Mouse (Mus musculus): ENCODE data around the gene Hbb-bs. TPM values are rescaled to one million over a fixed set of nuclear protein-coding genes. Genes with fewer than 3 reads are reported as not detected.
"Not testable (repeated sequence)": the region's sequence is repeated elsewhere in the genome, so short reads cannot be mapped to it uniquely, and the experiment has no call there.

Gene Hbb-bs
- total and polyA plus RNA-seq, 2 experiments from 2014 or later, result 757 to 815 TPM

DNA sequence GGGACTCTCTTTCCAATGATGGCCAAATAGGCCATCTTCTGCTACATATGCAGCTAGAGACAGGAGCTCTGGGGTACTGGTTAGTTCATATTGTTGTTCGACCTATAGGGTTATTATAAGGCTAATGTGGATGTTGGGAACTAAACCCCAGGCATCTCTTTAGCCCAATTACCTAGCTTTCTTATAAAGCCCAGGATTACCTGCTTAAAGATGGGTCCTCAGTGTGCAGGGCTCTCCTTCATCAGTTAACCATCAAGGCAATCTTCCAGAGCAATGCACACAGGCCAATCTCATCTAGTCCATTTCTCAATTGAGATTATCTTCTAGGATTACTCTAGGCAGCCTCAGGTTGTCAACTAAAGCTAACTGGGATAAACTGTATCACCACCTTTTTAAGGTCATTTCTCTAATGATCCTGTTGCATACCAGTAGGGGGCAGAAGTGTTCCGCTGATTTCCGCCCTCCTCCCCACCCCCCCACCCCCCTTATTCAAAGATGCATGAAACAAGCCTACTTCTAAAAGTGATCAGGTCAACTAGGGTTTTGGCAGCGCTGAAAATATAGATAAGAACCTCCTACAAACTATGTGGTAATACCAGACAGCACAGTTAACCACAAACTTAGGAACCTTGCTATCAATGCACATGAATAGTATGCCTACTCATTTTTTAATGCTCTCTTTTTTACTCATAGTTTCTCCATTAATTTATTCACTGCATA lies 35.1 kb downstream of the Hbb-bs start:
- Histone ChIP-seq H3K27ac (ENCODE audit: low read depth, low read length) (no peak overlapping the region), H3K9ac (no peak overlapping the region), H3K4me2 (ENCODE audit: low read depth) (no peak overlapping the region), H3K4me1 (ENCODE audit: insufficient read depth) (no peaks in the 10 kb centered on the region), H3K36me3 (ENCODE audit: insufficient read depth) (no peaks in the 10 kb centered on the region), H3K27me3 (ENCODE audit: insufficient read depth, low read length) (no peaks in the 10 kb centered on the region), H3K4me3 (ENCODE audit: low read depth, low read length) (no peak overlapping the region), H3K9me3 (ENCODE audit: low read length) (no peaks in the 10 kb centered on the region)
- TF ChIP-seq CTCF (IDR thresholded peaks at IDR 0.05; ENCODE audit: low read depth), result no peak
- 22% methylated on average over 4 of the region's 4 CpGs for WGBS
- DNase-seq, result no peak
- no peak for ATAC-seq

DNA sequence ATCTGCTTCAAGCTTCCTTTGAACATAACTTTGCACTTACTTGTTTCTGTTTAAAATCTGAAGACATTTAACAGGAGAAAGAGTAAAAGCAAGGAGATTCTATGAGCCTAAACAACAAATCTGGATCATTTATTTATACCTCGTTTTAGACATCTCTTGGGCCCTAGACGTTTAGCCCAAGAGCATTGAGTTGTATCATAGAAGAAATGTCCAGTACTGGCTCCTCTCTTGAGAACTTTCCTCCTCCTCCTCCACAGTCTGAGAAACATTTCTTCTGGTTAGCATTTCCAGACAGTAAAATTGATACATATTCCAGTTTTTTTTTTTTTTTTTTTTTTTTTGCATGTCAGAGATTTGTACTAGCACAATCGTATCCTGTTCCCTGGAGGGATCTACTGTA lies 36.2 kb downstream of the Hbb-bs start, which contains the start of gene Olfr67:
Gene Olfr67 (minus strand): TSS at position 101 of the 400 bp plus-strand sequence.
- TF ChIP-seq CTCF (IDR thresholded peaks at IDR 0.05; ENCODE audit: low read depth), result no peak
- ATAC-seq (no peak), DNase-seq (no peak)
- no peaks in the 10 kb centered on the region for H3K36me3 ChIP-seq (ENCODE audit: insufficient read depth)
- H3K4me3 ChIP-seq (ENCODE audit: low read depth, low read length), result no peak within 1 kb of the TSS
- WGBS, result 78% methylated on average over 3 of the region's 3 CpGs
- no peak within 1 kb of the TSS for H3K9ac ChIP-seq
- no peaks in the 10 kb centered on the region for H3K27me3 ChIP-seq (ENCODE audit: insufficient read depth, low read length)
- no peaks in the 10 kb centered on the region for H3K4me1 ChIP-seq (ENCODE audit: insufficient read depth)
- no peak within 1 kb of the TSS for H3K4me2 ChIP-seq (ENCODE audit: low read depth)
- H3K27ac ChIP-seq (ENCODE audit: low read depth, low read length), result no peak within 1 kb of the TSS
- H3K9me3 ChIP-seq (ENCODE audit: low read length), result no peaks in the 10 kb centered on the region

DNA sequence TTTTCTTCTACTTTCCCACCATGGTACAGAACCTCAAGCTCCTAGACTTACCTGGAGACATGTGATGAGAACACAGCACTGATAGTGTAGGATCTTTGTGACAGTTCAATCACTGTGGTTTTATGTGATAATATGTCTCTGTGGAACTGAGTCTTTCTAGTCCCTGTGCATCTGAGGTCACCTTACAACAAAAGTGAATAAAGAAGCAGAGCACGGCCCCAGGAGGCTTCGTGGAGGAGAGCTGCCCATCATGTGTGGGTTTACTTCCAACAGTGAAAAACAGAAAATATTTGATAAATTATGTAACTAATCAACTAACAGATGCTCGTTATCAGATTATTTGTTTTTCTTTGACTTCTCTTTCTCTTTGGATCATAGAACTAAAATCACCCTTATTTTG lies 48.3 kb downstream of the Hbb-bs start, which contains the start of gene Olfr68:
Gene Olfr68 (minus strand): TSS at position 101 of the 400 bp plus-strand sequence.
- 76% methylated on average over 3 of the region's 3 CpGs for WGBS
- Histone ChIP-seq H3K9ac (no peak within 1 kb of the TSS), H3K9me3 (ENCODE audit: low read length) (no peaks in the 10 kb centered on the region), H3K27ac (ENCODE audit: low read depth, low read length) (no peak within 1 kb of the TSS), H3K4me1 (ENCODE audit: insufficient read depth) (no peaks in the 10 kb centered on the region), H3K4me2 (ENCODE audit: low read depth) (no peak within 1 kb of the TSS), H3K27me3 (ENCODE audit: insufficient read depth, low read length) (no peaks in the 10 kb centered on the region), H3K4me3 (ENCODE audit: low read depth, low read length) (no peak within 1 kb of the TSS), H3K36me3 (ENCODE audit: insufficient read depth) (no peaks in the 10 kb centered on the region)
- no peak for ATAC-seq
- DNase-seq, result no peak
- no peak for TF ChIP-seq CTCF (IDR thresholded peaks at IDR 0.05; ENCODE audit: low read depth)

DNA sequence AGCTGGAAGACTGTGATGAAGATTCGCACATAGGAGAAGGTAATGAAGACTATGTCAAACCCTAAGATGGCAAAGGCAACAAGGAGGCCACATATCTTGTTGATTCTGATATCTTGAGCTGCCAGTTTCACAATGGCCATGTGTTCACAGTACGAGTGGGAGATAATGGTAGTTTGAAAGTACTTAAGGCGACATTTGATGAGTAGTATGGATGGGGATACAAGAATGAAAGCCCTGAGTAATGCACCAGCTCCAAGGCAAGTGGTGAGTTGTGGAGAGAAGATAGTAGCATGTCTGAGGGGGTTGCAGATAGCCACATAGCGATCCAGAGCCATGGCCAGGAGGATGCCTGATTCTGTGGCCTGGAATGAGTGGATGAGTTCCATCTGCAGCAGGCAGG lies 50.2 kb downstream of the Hbb-bs start:
- H3K9me3 ChIP-seq (ENCODE audit: low read length); H3K36me3 ChIP-seq (ENCODE audit: insufficient read depth); DNase-seq; H3K9ac ChIP-seq; H3K4me2 ChIP-seq (ENCODE audit: low read depth); H3K27me3 ChIP-seq (ENCODE audit: insufficient read depth, low read length); ATAC-seq; H3K27ac ChIP-seq (ENCODE audit: low read depth, low read length); H3K4me3 ChIP-seq (ENCODE audit: low read depth, low read length); H3K4me1 ChIP-seq (ENCODE audit: insufficient read depth): not testable (repeated sequence)
- WGBS, result 94% methylated on average over 3 of the region's 4 CpGs

Other genes starting within 250 kb of the Hbb-bs start
Only the 30 nearest of the 32 such genes appear.
- not detected in 2 replicates for gene Olfr619, start 227.5 kb downstream of the Hbb-bs start, total RNA-seq (2014; rRNA removed)
- not detected in 2 replicates for gene Olfr619, start 227.5 kb downstream of the Hbb-bs start, polyA plus RNA-seq (2015; fragmentation: Nextera tagmentation; extraction: Ambion mirVana)
- gene Olfr620, start 215.6 kb downstream of the Hbb-bs start, total RNA-seq (2014; rRNA removed), result not detected in 2 replicates
- gene Olfr620, start 215.6 kb downstream of the Hbb-bs start, polyA plus RNA-seq (2015; fragmentation: Nextera tagmentation; extraction: Ambion mirVana), result not detected in 2 replicates
- gene Olfr622, start 185.4 kb downstream of the Hbb-bs start, total RNA-seq (2014; rRNA removed), result not detected in 2 replicates
- gene Olfr622, start 185.4 kb downstream of the Hbb-bs start, polyA plus RNA-seq (2015; fragmentation: Nextera tagmentation; extraction: Ambion mirVana), result not detected in 2 replicates
- not detected in 2 replicates for gene Olfr623, start 164.4 kb downstream of the Hbb-bs start, total RNA-seq (2014; rRNA removed)
- gene Olfr623, start 164.4 kb downstream of the Hbb-bs start, polyA plus RNA-seq (2015; fragmentation: Nextera tagmentation; extraction: Ambion mirVana), result not detected in 2 replicates
- gene Olfr624, start 156.9 kb downstream of the Hbb-bs start, total RNA-seq (2014; rRNA removed), result not detected in 2 replicates
- not detected in 2 replicates for gene Olfr624, start 156.9 kb downstream of the Hbb-bs start, polyA plus RNA-seq (2015; fragmentation: Nextera tagmentation; extraction: Ambion mirVana)
- gene Olfr625-ps1, start 145.4 kb downstream of the Hbb-bs start, total RNA-seq (2014; rRNA removed), result not detected in 2 replicates
- gene Olfr625-ps1, start 145.4 kb downstream of the Hbb-bs start, polyA plus RNA-seq (2015; fragmentation: Nextera tagmentation; extraction: Ambion mirVana), result not detected in 2 replicates
- not detected in 2 replicates for gene Olfr243, start 113.4 kb downstream of the Hbb-bs start, total RNA-seq (2014; rRNA removed)
- gene Olfr243, start 113.4 kb downstream of the Hbb-bs start, polyA plus RNA-seq (2015; fragmentation: Nextera tagmentation; extraction: Ambion mirVana), result not detected in 2 replicates
- not detected in 2 replicates for gene Olfr628, start 97.7 kb downstream of the Hbb-bs start, total RNA-seq (2014; rRNA removed)
- gene Olfr628, start 97.7 kb downstream of the Hbb-bs start, polyA plus RNA-seq (2015; fragmentation: Nextera tagmentation; extraction: Ambion mirVana), result not detected in 2 replicates
- not detected in 2 replicates for gene Olfr629, start 83.2 kb downstream of the Hbb-bs start, total RNA-seq (2014; rRNA removed)
- not detected in 2 replicates for gene Olfr629, start 83.2 kb downstream of the Hbb-bs start, polyA plus RNA-seq (2015; fragmentation: Nextera tagmentation; extraction: Ambion mirVana)
- gene Olfr630, start 70.8 kb downstream of the Hbb-bs start, total RNA-seq (2014; rRNA removed), result not detected in 2 replicates
- gene Olfr630, start 70.8 kb downstream of the Hbb-bs start, polyA plus RNA-seq (2015; fragmentation: Nextera tagmentation; extraction: Ambion mirVana), result not detected in 2 replicates
- gene Olfr69, start 56.5 kb downstream of the Hbb-bs start, total RNA-seq (2014; rRNA removed), result not detected in 2 replicates
- gene Olfr69, start 56.5 kb downstream of the Hbb-bs start, polyA plus RNA-seq (2015; fragmentation: Nextera tagmentation; extraction: Ambion mirVana), result not detected in 2 replicates
- gene Olfr68, start 48.4 kb downstream of the Hbb-bs start, total RNA-seq (2014; rRNA removed), result not detected in 2 replicates
- gene Olfr68, start 48.4 kb downstream of the Hbb-bs start, polyA plus RNA-seq (2015; fragmentation: Nextera tagmentation; extraction: Ambion mirVana), result not detected in 2 replicates
- gene Olfr67, start 36.3 kb downstream of the Hbb-bs start, total RNA-seq (2014; rRNA removed), result not detected in 2 replicates
- not detected in 2 replicates for gene Olfr67, start 36.3 kb downstream of the Hbb-bs start, polyA plus RNA-seq (2015; fragmentation: Nextera tagmentation; extraction: Ambion mirVana)
- gene Hbb-bt, start 14.1 kb downstream of the Hbb-bs start, total RNA-seq (2014; rRNA removed), result 105 and 224 TPM in 2 replicates
- gene Hbb-bt, start 14.1 kb downstream of the Hbb-bs start, polyA plus RNA-seq (2015; fragmentation: Nextera tagmentation; extraction: Ambion mirVana), result 190 and 259 TPM in 2 replicates
- not detected in 2 replicates for gene Hbb-bh2, start 12.4 kb upstream of the Hbb-bs start, total RNA-seq (2014; rRNA removed)
- gene Hbb-bh2, start 12.4 kb upstream of the Hbb-bs start, polyA plus RNA-seq (2015; fragmentation: Nextera tagmentation; extraction: Ambion mirVana), result not detected in 2 replicates
- not detected in 2 replicates for gene Hbb-bh1, start 15.1 kb upstream of the Hbb-bs start, total RNA-seq (2014; rRNA removed)
- not detected in 2 replicates for gene Hbb-bh1, start 15.1 kb upstream of the Hbb-bs start, polyA plus RNA-seq (2015; fragmentation: Nextera tagmentation; extraction: Ambion mirVana)
- gene Hbb-y, start 25.1 kb upstream of the Hbb-bs start, total RNA-seq (2014; rRNA removed), result 1.0 TPM in 1 of 2 replicates, not detected in the other
- 0.87 and 1.3 TPM in 2 replicates for gene Hbb-y, start 25.1 kb upstream of the Hbb-bs start, polyA plus RNA-seq (2015; fragmentation: Nextera tagmentation; extraction: Ambion mirVana)
- gene Olfr66, start 58.2 kb upstream of the Hbb-bs start, total RNA-seq (2014; rRNA removed), result not detected in 2 replicates
- gene Olfr66, start 58.2 kb upstream of the Hbb-bs start, polyA plus RNA-seq (2015; fragmentation: Nextera tagmentation; extraction: Ambion mirVana), result not detected in 2 replicates
- gene Olfr64, start 66.4 kb upstream of the Hbb-bs start, total RNA-seq (2014; rRNA removed), result not detected in 2 replicates
- gene Olfr64, start 66.4 kb upstream of the Hbb-bs start, polyA plus RNA-seq (2015; fragmentation: Nextera tagmentation; extraction: Ambion mirVana), result not detected in 2 replicates
- gene Olfr65, start 75.4 kb upstream of the Hbb-bs start, total RNA-seq (2014; rRNA removed), result not detected in 2 replicates
- gene Olfr65, start 75.4 kb upstream of the Hbb-bs start, polyA plus RNA-seq (2015; fragmentation: Nextera tagmentation; extraction: Ambion mirVana), result not detected in 2 replicates
- not detected in 2 replicates for gene Olfr631, start 100.7 kb upstream of the Hbb-bs start, total RNA-seq (2014; rRNA removed)
- gene Olfr631, start 100.7 kb upstream of the Hbb-bs start, polyA plus RNA-seq (2015; fragmentation: Nextera tagmentation; extraction: Ambion mirVana), result not detected in 2 replicates
- not detected in 2 replicates for gene Olfr632, start 106.3 kb upstream of the Hbb-bs start, total RNA-seq (2014; rRNA removed)
- not detected in 2 replicates for gene Olfr632, start 106.3 kb upstream of the Hbb-bs start, polyA plus RNA-seq (2015; fragmentation: Nextera tagmentation; extraction: Ambion mirVana)
- gene Olfr633, start 116.3 kb upstream of the Hbb-bs start, total RNA-seq (2014; rRNA removed), result not detected in 2 replicates
- gene Olfr633, start 116.3 kb upstream of the Hbb-bs start, polyA plus RNA-seq (2015; fragmentation: Nextera tagmentation; extraction: Ambion mirVana), result not detected in 2 replicates
- not detected in 2 replicates for gene Olfr635, start 143.1 kb upstream of the Hbb-bs start, total RNA-seq (2014; rRNA removed)
- not detected in 2 replicates for gene Olfr635, start 143.1 kb upstream of the Hbb-bs start, polyA plus RNA-seq (2015; fragmentation: Nextera tagmentation; extraction: Ambion mirVana)
- gene Olfr638, start 170.7 kb upstream of the Hbb-bs start, total RNA-seq (2014; rRNA removed), result not detected in 2 replicates
- not detected in 2 replicates for gene Olfr638, start 170.7 kb upstream of the Hbb-bs start, polyA plus RNA-seq (2015; fragmentation: Nextera tagmentation; extraction: Ambion mirVana)
- gene Olfr639, start 189.2 kb upstream of the Hbb-bs start, total RNA-seq (2014; rRNA removed), result not detected in 2 replicates
- gene Olfr639, start 189.2 kb upstream of the Hbb-bs start, polyA plus RNA-seq (2015; fragmentation: Nextera tagmentation; extraction: Ambion mirVana), result not detected in 2 replicates
- gene Olfr640, start 197.5 kb upstream of the Hbb-bs start, total RNA-seq (2014; rRNA removed), result 0.57 TPM in 1 of 2 replicates, not detected in the other
- not detected in 2 replicates for gene Olfr640, start 197.5 kb upstream of the Hbb-bs start, polyA plus RNA-seq (2015; fragmentation: Nextera tagmentation; extraction: Ambion mirVana)
- not detected in 2 replicates for gene Olfr641, start 207.3 kb upstream of the Hbb-bs start, total RNA-seq (2014; rRNA removed)
- gene Olfr641, start 207.3 kb upstream of the Hbb-bs start, polyA plus RNA-seq (2015; fragmentation: Nextera tagmentation; extraction: Ambion mirVana), result not detected in 2 replicates
- not detected in 2 replicates for gene Olfr642, start 224.6 kb upstream of the Hbb-bs start, total RNA-seq (2014; rRNA removed)
- gene Olfr642, start 224.6 kb upstream of the Hbb-bs start, polyA plus RNA-seq (2015; fragmentation: Nextera tagmentation; extraction: Ambion mirVana), result not detected in 2 replicates
- gene 4930516K23Rik, start 233.3 kb upstream of the Hbb-bs start, total RNA-seq (2014; rRNA removed), result not detected in 2 replicates
- not detected in 2 replicates for gene 4930516K23Rik, start 233.3 kb upstream of the Hbb-bs start, polyA plus RNA-seq (2015; fragmentation: Nextera tagmentation; extraction: Ambion mirVana)

All from forebrain, postnatal 0 days (tissue).